Comparison of ENCODE assay signal across 11 mouse cellular contexts in genomic region chr5:118721416-118721815, GRCm38 (mm10).
"Had no signal": no experiment of that assay in that cellular context is flagged by ENCODE, and none has a peak within 500 bp of the region (broad histone marks: within the 10 kb centered on the region; RNA-seq: fewer than 3 reads in every experiment).

No protein-coding gene starts in this region.

- H3K27ac ChIP-seq: layer of hippocampus, adult 2 months; limb, embryonic 10.5 days; liver, embryonic 15.5 days; midbrain, embryonic 13.5 days; neural tube, embryonic 15.5 days had no signal

- H3K9me3 ChIP-seq: limb, embryonic 10.5 days; liver, embryonic 15.5 days; midbrain, embryonic 13.5 days; neural tube, embryonic 15.5 days had no signal

- H3K27me3 ChIP-seq: liver, embryonic 15.5 days; midbrain, embryonic 13.5 days; neural tube, embryonic 15.5 days had no signal

- DNase-seq: kidney, adult 11 months; kidney, postnatal 10 days; kidney, postnatal 4 days; lung, adult 2 months had no signal

- H3K9ac ChIP-seq: liver, embryonic 15.5 days; midbrain, embryonic 13.5 days; neural tube, embryonic 15.5 days had no signal

- ATAC-seq: midbrain, embryonic 13.5 days had no signal

- H3K4me2 ChIP-seq: liver, embryonic 11.5 days; liver, embryonic 15.5 days; midbrain, embryonic 13.5 days; neural tube, embryonic 15.5 days had no signal

- H3K4me3 ChIP-seq: layer of hippocampus, adult 2 months; limb, embryonic 10.5 days; liver, embryonic 15.5 days; midbrain, embryonic 13.5 days; myocyte; neural tube, embryonic 15.5 days had no signal
